Mouse (Mus musculus): Measurements from ENCODE around the gene Gm10912. TPM values are rescaled to one million over a fixed set of nuclear protein-coding genes. Genes with fewer than 3 reads are reported as not detected.
"Not testable (repeated sequence)": the region's sequence is repeated elsewhere in the genome, so short reads cannot be mapped to it uniquely, and the experiment has no call there.

Gene Gm10912
- polyA plus RNA-seq, 1 experiment from 2014 or later: not detected

DNA sequence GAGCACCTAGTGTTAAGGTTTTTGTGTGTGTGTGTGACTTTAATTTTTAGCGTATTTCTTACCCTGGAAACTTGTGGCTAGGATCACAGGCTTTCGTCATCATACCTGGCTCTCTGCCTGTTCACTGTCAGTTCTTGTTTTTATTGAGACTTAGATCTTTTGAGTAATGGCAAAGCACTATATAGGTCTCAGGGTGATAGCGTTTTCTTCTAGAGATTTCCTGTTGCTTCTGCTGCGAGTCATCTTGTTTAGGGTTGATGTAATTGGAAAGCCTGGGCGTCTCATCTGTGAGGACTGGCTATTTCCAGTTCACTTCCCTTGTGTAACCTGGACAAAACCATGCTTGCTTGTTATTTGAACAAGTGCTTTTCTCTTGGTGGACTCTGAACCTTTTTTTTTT lies 24.0 kb upstream of the Gm10912 start:
- H3K9ac ChIP-seq: no peak overlapping the region
- H3K36me3 ChIP-seq: peaks cover 81% of the 10 kb centered on the region
- H3K9me3 ChIP-seq (replicated peaks): no peaks in the 10 kb centered on the region
- no peak for ATAC-seq
- no peak overlapping the region for H3K4me2 ChIP-seq
- peaks cover 26% of the 10 kb centered on the region for H3K4me1 ChIP-seq
- no peak overlapping the region for H3K4me3 ChIP-seq
- no peaks in the 10 kb centered on the region for H3K27me3 ChIP-seq (replicated peaks)
- H3K27ac ChIP-seq: no peak overlapping the region
- 80% methylated on average over 5 of the region's 5 CpGs for WGBS (ENCODE audit: insufficient replicate concordance)

DNA sequence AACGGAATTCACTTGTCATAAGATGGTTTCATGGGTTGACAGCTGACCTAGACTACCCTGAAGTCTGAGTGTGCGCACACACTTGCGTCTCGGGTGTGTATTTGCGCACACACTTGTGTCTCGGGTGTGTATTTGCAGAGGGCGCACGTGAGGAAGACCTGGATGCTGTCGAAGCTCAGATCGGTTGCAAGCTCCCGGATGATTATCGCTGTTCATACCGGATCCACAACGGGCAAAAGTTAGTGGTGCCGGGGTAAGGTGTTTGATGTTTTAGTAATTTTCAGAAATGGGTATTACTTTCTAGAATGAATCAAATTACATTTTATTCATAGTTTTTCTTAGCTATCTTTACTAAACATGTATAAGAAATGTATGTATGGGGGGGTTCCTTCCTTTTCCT lies 22.9 kb upstream of the Gm10912 start:
- Histone ChIP-seq H3K36me3 (peaks cover 76% of the 10 kb centered on the region), H3K4me1 (peaks cover 26% of the 10 kb centered on the region), H3K4me2 (no peak overlapping the region), H3K4me3 (no peak overlapping the region), H3K27ac (no peak overlapping the region), H3K9me3 (replicated peaks) (no peaks in the 10 kb centered on the region), H3K27me3 (replicated peaks) (no peaks in the 10 kb centered on the region), H3K9ac (no peak overlapping the region)
- 92% methylated on average over 15 of the region's 15 CpGs for WGBS (ENCODE audit: insufficient replicate concordance)
- ATAC-seq: no peak

DNA sequence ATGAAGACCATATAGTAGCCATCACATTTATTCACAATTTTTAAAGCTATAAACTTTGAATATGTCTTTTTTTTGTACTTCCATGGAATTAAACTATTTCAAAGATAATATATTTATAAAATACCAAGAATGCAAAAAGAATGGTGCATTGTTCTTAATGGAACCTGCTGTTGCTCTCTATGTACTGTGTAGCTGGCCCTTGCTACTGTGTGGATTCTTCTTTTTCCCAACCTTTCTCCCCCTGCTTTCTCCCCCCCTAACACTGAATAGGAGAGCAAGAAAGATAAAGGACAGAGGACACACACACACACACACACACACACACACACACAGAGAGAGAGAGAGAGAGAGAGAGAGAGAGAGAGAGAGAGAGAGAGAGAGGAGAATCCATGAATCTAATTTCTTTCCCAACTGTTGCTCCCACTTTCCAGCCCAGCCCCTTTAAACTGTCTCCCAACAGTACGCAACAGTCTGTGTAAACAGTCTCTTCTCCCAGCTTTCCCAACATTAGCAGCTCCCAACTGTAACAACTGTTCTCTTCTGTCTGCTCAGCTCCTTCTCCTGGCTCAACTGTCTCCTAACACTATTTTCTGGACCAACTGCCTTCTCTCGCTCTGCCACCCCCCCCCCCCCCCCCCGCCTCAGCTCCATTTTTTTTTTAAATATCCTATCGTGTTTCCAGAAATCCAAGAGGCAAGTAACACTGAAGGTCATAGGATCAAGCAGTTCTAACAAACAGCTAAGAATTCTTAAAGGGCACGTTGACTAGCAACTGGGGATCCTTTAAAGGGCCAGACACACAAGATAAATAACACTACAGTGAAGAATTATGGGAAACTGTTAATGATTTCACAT lies 21.8 kb upstream of the Gm10912 start:
- Histone ChIP-seq H3K4me1 (peaks cover 26% of the 10 kb centered on the region), H3K4me3 (no peak overlapping the region), H3K36me3 (peaks cover 78% of the 10 kb centered on the region), H3K27ac (peak overlapping the region; percentile 34; the same call in 1 of the 2 replicates), H3K9me3 (replicated peaks) (no peaks in the 10 kb centered on the region), H3K9ac (no peak overlapping the region), H3K4me2 (peak overlapping the region; percentile 4; the same call in 1 of the 2 replicates), H3K27me3 (replicated peaks) (no peaks in the 10 kb centered on the region)
- WGBS (ENCODE audit: insufficient replicate concordance): 65% methylated on average over 5 of the region's 5 CpGs
- ATAC-seq: no peak

DNA sequence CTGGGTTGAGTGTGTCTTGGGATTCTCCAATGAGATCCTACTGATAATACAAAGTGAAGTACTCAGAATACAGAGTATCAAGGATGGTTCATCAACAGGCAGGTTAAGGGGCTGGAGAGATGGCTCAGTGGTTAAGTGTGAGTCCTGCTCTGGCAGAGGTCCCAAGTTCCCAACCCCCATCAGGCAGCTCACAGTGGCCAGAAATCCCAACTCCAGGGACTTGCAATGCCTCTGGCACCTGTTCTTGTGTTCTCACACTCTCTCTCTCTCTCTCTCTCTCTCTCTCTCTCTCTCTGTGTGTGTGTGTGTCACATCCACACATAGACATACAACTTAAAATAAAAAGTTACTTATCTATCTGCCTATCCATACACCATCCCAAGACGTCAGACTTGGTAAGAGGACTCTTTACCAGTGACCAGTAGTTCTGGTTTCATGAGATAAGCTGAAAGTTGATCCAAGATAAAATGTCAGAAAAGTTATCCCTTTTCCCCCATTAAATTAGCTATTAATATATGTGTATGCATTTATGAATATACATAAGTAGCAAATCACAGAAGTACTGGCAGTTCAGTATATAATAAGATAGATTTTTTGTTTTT lies 21.0 kb upstream of the Gm10912 start:
- peak overlapping the region; percentile 4; the same call in 1 of the 2 replicates for H3K4me2 ChIP-seq
- WGBS (ENCODE audit: insufficient replicate concordance): 16% methylated on average over 1 of the region's 1 CpGs

DNA sequence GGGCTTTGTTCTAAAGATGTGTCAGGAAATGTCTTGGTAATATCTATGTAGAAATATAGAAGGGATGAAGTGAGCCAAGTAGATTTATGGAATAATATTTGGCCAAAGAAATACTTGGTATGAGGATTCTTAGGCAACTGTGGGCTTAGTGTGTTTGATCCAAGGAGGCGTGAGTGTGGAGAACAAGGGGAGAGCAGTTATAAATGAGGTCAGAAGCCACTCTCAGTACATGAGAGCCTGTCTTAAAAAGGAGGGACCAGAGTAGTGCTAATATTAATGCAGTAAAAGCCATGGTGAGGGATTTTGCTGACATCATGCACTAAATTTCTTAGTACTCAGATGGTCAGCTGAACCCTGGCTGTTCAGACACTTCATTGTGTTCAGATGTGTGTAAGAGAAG lies 7.2 kb upstream of the Gm10912 start:
- 74% methylated on average over 1 of the region's 1 CpGs for WGBS (ENCODE audit: insufficient replicate concordance)
- H3K36me3 ChIP-seq: peaks cover 67% of the 10 kb centered on the region
- H3K27ac ChIP-seq: no peak overlapping the region
- no peak for ATAC-seq
- no peaks in the 10 kb centered on the region for H3K27me3 ChIP-seq (replicated peaks)
- H3K4me1 ChIP-seq: 0 out of 2 replicates have a peak, but pooled peaks cover 6% of the 10 kb centered on the region
- no peaks in the 10 kb centered on the region for H3K9me3 ChIP-seq (replicated peaks)
- no peak overlapping the region for H3K4me2 ChIP-seq
- H3K4me3 ChIP-seq: no peak overlapping the region
- no peak overlapping the region for H3K9ac ChIP-seq

More for the DNA sequence above, 21.0 kb upstream of the Gm10912 start:
- peak overlapping the region; percentile 34; the same call in 1 of the 2 replicates for H3K27ac ChIP-seq
- peaks cover 26% of the 10 kb centered on the region for H3K4me1 ChIP-seq
- H3K9ac ChIP-seq: 0 out of 2 replicates have a peak overlapping the region, but pooled peaks have one; percentile 3
- peak; percentile 78 for ATAC-seq
- peaks cover 77% of the 10 kb centered on the region for H3K36me3 ChIP-seq
- no peaks in the 10 kb centered on the region for H3K27me3 ChIP-seq (replicated peaks)
- no peaks in the 10 kb centered on the region for H3K9me3 ChIP-seq (replicated peaks)
- no peak overlapping the region for H3K4me3 ChIP-seq

DNA sequence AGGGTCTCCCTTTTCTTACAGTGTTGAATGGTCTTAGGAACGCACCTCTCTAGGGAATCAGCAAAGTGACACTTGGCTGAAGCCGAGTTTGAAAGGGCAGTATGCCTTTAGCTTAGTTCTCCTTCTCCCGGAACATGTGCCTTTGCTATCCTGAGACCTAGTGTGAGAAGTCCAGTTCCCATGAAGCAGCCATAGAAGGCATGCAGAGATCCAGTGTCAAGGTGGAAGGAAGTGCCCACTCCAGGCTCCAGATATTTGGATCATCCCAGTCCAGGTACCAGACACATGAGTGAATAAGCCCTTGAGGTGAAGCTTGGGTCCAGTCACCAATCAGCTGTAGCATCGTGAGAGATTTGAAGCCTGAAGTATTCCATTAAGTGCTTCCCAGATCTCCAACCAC lies 6.7 kb upstream of the Gm10912 start:
- H3K27ac ChIP-seq: no peak overlapping the region
- H3K9ac ChIP-seq: no peak overlapping the region
- H3K4me3 ChIP-seq: no peak overlapping the region
- ATAC-seq: no peak
- no peaks in the 10 kb centered on the region for H3K27me3 ChIP-seq (replicated peaks)
- 90% methylated on average over 4 of the region's 4 CpGs for WGBS (ENCODE audit: insufficient replicate concordance)
- H3K36me3 ChIP-seq: peaks cover 61% of the 10 kb centered on the region
- H3K4me1 ChIP-seq: peaks cover 9% of the 10 kb centered on the region
- H3K4me2 ChIP-seq: no peak overlapping the region
- no peaks in the 10 kb centered on the region for H3K9me3 ChIP-seq (replicated peaks)

DNA sequence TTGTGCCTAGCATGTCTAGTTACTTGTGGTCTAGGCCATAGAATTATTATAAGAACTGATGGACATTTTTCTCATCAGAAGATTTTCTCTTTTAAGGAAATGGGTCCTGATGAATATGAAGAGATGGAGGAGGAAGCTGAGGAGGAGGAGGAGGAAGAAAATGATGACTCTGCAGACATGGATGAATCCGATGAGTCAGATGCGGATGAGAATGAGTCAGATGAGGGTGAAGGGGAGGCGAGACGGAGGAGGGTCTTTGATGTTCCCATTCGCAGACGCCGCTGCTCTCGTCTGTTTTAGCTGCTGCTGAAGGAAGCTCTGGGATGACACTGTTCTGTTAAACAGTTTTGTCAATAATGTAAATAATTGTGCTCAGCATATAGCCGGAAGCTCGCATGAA lies 5.8 kb upstream of the Gm10912 start:
- no peak overlapping the region for H3K9ac ChIP-seq
- H3K4me2 ChIP-seq: no peak overlapping the region
- peaks cover 53% of the 10 kb centered on the region for H3K36me3 ChIP-seq
- peaks cover 17% of the 10 kb centered on the region for H3K4me1 ChIP-seq
- H3K27me3 ChIP-seq (replicated peaks): no peaks in the 10 kb centered on the region
- no peaks in the 10 kb centered on the region for H3K9me3 ChIP-seq (replicated peaks)
- H3K27ac ChIP-seq: no peak overlapping the region
- H3K4me3 ChIP-seq: no peak overlapping the region
- no peak for ATAC-seq
- 81% methylated on average over 10 of the region's 10 CpGs for WGBS (ENCODE audit: insufficient replicate concordance)

DNA sequence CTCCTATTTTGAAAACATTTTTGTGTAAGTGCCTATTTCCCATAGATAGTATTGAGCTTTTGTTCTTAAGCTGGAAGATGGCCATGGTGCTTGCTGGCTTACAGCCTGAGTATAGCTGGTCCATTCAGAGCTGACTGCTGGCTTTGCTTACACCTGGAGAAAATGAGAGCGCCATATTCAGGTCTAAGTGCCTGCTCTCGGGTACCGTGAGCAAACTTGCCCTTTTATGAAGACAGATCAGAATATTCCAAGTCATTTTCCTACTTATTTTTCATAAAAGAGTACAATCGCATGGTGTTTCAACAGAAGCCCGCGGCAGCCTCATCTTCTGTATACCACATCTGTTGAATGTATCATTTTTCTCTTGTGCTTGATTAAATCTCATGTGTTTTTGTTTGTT lies 4.6 kb upstream of the Gm10912 start:
- 92% methylated on average over 6 of the region's 6 CpGs for WGBS (ENCODE audit: insufficient replicate concordance)
- Histone ChIP-seq H3K4me3 (no peak overlapping the region), H3K9ac (no peak overlapping the region), H3K4me1 (peaks cover 22% of the 10 kb centered on the region), H3K9me3 (replicated peaks) (no peaks in the 10 kb centered on the region), H3K36me3 (peaks cover 45% of the 10 kb centered on the region), H3K27me3 (replicated peaks) (no peaks in the 10 kb centered on the region), H3K27ac (no peak overlapping the region), H3K4me2 (no peak overlapping the region)
- ATAC-seq: no peak

DNA sequence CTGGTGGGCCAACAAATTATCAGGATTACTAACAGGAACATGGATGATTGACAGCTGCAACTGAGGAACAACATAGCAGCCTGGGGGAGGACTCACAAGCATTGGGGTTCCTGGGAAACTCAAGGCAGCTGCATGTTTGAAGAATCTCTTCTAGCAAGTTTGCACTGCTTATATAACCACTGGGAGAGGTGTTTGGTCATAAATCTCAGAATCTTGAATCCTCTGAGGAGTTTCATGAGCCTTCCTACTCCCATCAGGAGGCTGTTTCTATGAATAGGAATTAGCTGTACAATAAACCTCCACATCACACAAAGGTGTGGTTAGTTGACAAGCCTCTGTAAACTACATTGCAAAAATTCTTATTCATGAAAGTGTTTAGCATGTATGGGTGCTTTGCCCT lies 3.0 kb upstream of the Gm10912 start:
- Histone ChIP-seq H3K9me3 (replicated peaks) (no peaks in the 10 kb centered on the region), H3K27me3 (replicated peaks) (no peaks in the 10 kb centered on the region), H3K4me2 (no peak overlapping the region), H3K4me1 (peaks cover 35% of the 10 kb centered on the region), H3K27ac (no peak overlapping the region), H3K36me3 (peaks cover 42% of the 10 kb centered on the region), H3K9ac (no peak overlapping the region), H3K4me3 (no peak overlapping the region)
- ATAC-seq: no peak

DNA sequence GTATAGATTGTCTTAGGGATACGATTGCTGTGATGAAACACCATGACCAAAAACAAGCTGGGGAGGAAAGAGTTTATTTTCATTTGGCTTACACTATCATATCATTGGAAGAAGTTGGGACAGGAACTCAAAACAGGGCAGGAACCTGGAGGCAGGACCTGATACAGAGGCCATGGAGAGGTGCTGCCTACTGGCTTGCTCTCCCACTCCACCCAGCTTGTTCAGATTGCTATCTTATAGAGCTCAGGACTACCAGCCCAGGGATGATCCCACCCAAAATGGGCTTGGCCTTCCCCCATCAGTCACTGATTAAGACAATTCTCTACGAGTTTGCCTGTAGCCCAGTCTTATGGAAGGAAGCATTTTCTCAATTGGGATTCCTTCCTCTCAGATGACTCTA lies 1.5 kb upstream of the Gm10912 start:
- Histone ChIP-seq H3K9me3 (replicated peaks) (no peaks in the 10 kb centered on the region), H3K4me1 (peaks cover 44% of the 10 kb centered on the region), H3K9ac (no peak overlapping the region), H3K27me3 (replicated peaks) (no peaks in the 10 kb centered on the region), H3K36me3 (peaks cover 32% of the 10 kb centered on the region), H3K4me2 (no peak overlapping the region), H3K4me3 (no peak overlapping the region), H3K27ac (no peak overlapping the region)
- ATAC-seq: peak; percentile 85
- 58% methylated on average over 2 of the region's 2 CpGs for WGBS (ENCODE audit: insufficient replicate concordance)

DNA sequence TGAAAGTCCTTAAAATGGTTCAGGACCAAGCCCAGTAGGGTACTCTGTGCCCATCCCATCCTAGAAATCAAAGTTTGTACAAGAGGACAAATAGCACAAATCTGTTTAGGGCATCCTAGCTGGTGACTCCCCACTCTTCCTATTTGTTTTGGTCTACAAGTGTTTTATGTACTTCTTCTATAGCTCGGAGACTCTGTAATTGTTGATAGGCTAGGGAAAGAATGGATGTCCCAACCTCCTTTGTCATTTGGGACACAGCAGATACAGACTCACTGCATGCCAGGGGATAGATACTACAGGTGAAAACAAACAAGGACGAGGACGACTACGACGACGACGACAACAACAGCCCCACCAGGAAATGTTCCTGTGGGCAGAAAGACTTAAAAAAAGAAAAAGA lies 2.8 kb downstream of the Gm10912 start, which contains the start of gene Gm10799:
Gm10799 (minus strand) TSS at position 101 of the 400 bp plus-strand sequence.
- peak within 1 kb of the TSS; percentile 77; the same call in 1 of the 2 replicates for H3K4me2 ChIP-seq
- H3K27me3 ChIP-seq (replicated peaks); H3K9me3 ChIP-seq (replicated peaks); H3K36me3 ChIP-seq; H3K4me3 ChIP-seq; H3K9ac ChIP-seq; ATAC-seq: not testable (repeated sequence)
- H3K27ac ChIP-seq: peak within 1 kb of the TSS; percentile 49; the same call in 1 of the 2 replicates
- H3K4me1 ChIP-seq: peaks cover 57% of the 10 kb centered on the region
- WGBS (ENCODE audit: insufficient replicate concordance): 48% methylated on average over 7 of the region's 7 CpGs

DNA sequence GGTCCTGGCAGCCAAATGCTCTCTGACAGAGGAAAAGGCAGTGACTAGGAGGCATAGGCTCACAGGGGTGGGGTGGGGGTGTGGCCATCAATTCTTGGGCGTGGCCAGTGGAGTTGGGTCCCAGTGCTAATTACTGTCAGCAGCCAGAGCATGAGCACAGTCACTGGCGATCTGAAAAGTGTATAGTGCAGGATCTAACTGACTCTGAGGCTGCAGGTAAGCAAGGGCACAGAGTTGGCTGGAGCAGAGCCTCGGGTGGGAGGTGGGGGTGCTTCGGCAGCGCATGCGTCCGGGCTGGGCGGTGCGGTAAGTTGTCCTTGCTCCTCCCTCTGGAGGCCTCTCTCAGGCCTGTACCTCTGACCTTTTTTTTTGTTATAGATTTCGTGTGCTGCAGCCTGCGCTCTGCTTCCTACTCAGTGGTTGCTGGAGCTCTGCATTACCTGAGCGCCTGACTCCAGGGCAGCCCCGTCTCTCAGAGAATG lies 4.1 kb downstream of the Gm10912 start, which contains the start of gene Cd59b:
Cd59b (plus strand) TSS at position 146 of the 482 bp plus-strand sequence.
- H3K9me3 ChIP-seq (replicated peaks): no peaks in the 10 kb centered on the region; the same call in 1 of the 2 replicates
- peaks cover 9% of the 10 kb centered on the region for H3K36me3 ChIP-seq
- peak within 1 kb of the TSS; percentile 72 for H3K9ac ChIP-seq
- no peaks in the 10 kb centered on the region for H3K27me3 ChIP-seq (replicated peaks)
- peak within 1 kb of the TSS; percentile 84 for H3K27ac ChIP-seq
- peak within 1 kb of the TSS; percentile 60 for H3K4me3 ChIP-seq
- peak within 1 kb of the TSS; percentile 77 for H3K4me2 ChIP-seq
- peak; percentile 97 for ATAC-seq
- peaks cover 47% of the 10 kb centered on the region for H3K4me1 ChIP-seq
- 3% methylated on average over 10 of the region's 13 CpGs for WGBS (ENCODE audit: insufficient replicate concordance)
